Mouse (Mus musculus): ENCODE data around the gene Catsperz.

DNA sequence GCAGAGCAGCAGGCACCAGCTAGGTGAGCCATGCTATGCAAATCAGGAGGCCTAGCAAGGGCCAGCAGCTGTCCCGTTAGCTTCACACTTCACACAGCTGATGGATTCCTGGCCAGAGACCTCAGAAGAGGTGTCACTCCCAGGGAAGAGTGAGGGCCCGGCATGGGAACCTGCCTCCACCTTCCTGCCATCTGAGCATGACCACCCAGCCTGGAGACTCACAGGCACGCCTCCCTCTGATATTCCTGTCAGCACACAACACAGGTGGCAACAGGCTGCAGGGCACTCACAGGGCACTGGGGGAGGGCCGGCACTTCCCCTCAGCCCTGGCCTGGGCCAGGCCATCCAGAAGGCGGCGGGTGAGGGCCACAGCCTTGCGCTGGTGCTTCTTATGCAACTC lies 30.2 kb upstream of the Catsperz start:
- TF ChIP-seq EP300 (IDR thresholded peaks at IDR 0.05; ENCODE audit: low read depth) (no peak), CTCF (IDR thresholded peaks at IDR 0.05; ENCODE audit: low read depth) (peak; percentile 7; the same call in 1 of the 2 replicates)

All from liver, postnatal 0 days (tissue).